Mouse (Mus musculus) heart, embryonic 14.5 days (tissue): ENCODE results near the gene Trpc4ap. TPM values are rescaled to one million over a fixed set of nuclear protein-coding genes. Genes with fewer than 3 reads are reported as not detected.

ENCODE experiments used
- ATAC-seq: fragments of 200-750 bp; cut with Nextera tagmentation; 2 replicates; pipeline ENCODE4 v1.8.0; 2017; ENCODE audit warnings: low read depth, moderate TSS enrichment; ENCODE audit not compliant: insufficient number of reproducible peaks, insufficient read depth, low FRiP score
- H3K27ac ChIP-seq, 2 experiments: fragments of 200-500 bp in 1 of 2; fragments of 300-500 bp in 1 of 2; sonication (generic) in 1 of 2; replicated peaks in 1 of 2; 2 replicates each; pipeline ENCODE4 v1.5.1; 2012 to 2014; ENCODE audit warnings: low read depth in 2 of 2, low read length in 2 of 2, control low read depth in 1 of 2, mild to moderate bottlenecking in 1 of 2, mixed read lengths in 1 of 2; ENCODE audit not compliant: control insufficient read depth in 1 of 2, insufficient read depth in 1 of 2
- H3K27me3 ChIP-seq: fragments of 300-500 bp; sonication (generic); 2 replicates; pipeline ENCODE4 v1.6.1; 2014; ENCODE audit warnings: mild to moderate bottlenecking, low read length, control low read depth; ENCODE audit not compliant: control insufficient read depth, insufficient read depth
- H3K36me3 ChIP-seq: fragments of 300-500 bp; sonication (generic); 2 replicates; pipeline ENCODE4 v1.6.1; 2014; ENCODE audit warnings: mild to moderate bottlenecking, control low read depth, low read length, mixed read lengths; ENCODE audit not compliant: control insufficient read depth, insufficient read depth
- H3K4me1 ChIP-seq, 2 experiments: fragments of 200-500 bp in 1 of 2; fragments of 300-500 bp in 1 of 2; sonication (generic) in 1 of 2; 2 replicates each; pipeline ENCODE4 v1.6.1; 2012 to 2014; ENCODE audit warnings: low read length in 2 of 2, control low read depth in 1 of 2, mixed read lengths in 1 of 2; ENCODE audit not compliant: control insufficient read depth in 2 of 2, insufficient read depth in 2 of 2
- H3K4me2 ChIP-seq: fragments of 300-500 bp; sonication (generic); 2 replicates; pipeline ENCODE4 v1.6.1; 2014; ENCODE audit warnings: mild to moderate bottlenecking, low read length
- H3K4me3 ChIP-seq, 2 experiments: fragments of 200-500 bp in 1 of 2; fragments of 300-500 bp in 1 of 2; sonication (generic) in 1 of 2; 2 replicates each; pipeline ENCODE4 v1.5.1; 2012 to 2014; ENCODE audit warnings: low read length in 2 of 2, mild to moderate bottlenecking in 2 of 2, control low read depth in 1 of 2, low read depth in 1 of 2, moderate library complexity in 1 of 2; ENCODE audit not compliant: control insufficient read depth in 1 of 2, insufficient read depth in 1 of 2
- H3K9ac ChIP-seq: fragments of 300-500 bp; sonication (generic); 2 replicates; pipeline ENCODE4 v1.6.1; 2014; ENCODE audit warnings: mild to moderate bottlenecking, low read length
- H3K9me3 ChIP-seq: fragments of 300-500 bp; sonication (generic); 2 replicates; pipeline ENCODE4 v1.6.1; 2016; ENCODE audit warnings: low read length, control low read depth; ENCODE audit not compliant: control insufficient read depth
- WGBS: fragments of 180-500 bp; shearing (Covaris S2); extraction: QIAGEN DNeasy Blood & Tissue Kit; methylation state at CpG from one replicate; pipeline ENCODE4 v1.1.7; 2014; 5-methylcytosine and 5-hydroxymethylcytosine counted together
- polyA plus RNA-seq: library from polyadenylated mRNA; unstranded; fragments of >200 nt; fragmentation: Nextera tagmentation; extraction: Ambion mirVana; gene quantifications from 2 replicates; pipeline ENCODE4 v1.2.1, GENCODE M21; 2014

The Trpc4ap gene
- polyA plus RNA-seq, 1 experiment from 2014 or later = 108 TPM

DNA sequence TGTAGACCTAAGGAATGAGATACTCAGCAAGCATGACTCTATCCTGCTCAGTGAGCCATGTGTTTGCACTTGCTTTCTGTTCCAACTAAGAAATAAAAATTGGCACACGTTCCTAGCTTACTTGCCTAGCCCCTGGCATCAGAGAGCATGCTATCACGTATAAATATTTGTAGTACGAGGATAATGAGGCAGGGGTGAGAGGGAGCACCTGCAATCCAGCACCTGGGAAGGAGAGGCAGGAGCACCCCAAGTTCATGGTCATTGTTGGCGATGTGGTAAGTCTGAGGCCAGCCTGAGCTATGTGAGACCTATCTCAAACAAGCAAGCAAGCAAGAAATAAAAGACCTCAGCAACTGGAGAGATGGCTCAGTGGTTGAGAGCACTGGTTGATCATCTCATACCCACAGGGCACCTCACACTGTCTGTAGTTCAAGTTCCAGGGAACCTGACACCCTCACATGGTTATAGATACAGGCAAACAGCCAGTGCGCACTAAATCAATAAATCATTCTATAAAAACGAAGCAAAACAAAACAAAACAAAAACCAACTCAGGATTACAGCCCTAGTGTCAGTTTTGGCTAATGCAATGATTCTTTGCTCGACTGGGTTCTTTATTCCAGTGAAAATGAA lies 35.7 kb upstream of the Trpc4ap start:
- Histone ChIP-seq H3K4me2 (no peak overlapping the region), H3K27ac (no peak overlapping the region), H3K4me1 (peaks cover 3 to 9% of the 10 kb centered on the region in 2 experiments), H3K27me3 (no peaks in the 10 kb centered on the region), H3K9me3 (no peaks in the 10 kb centered on the region), H3K4me3 (no peak overlapping the region), H3K36me3 (no peaks in the 10 kb centered on the region; the same call in 1 of the 2 replicates), H3K9ac (no peak overlapping the region)
- no peak for ATAC-seq
- 76% methylated on average over 7 of the region's 7 CpGs for WGBS

DNA sequence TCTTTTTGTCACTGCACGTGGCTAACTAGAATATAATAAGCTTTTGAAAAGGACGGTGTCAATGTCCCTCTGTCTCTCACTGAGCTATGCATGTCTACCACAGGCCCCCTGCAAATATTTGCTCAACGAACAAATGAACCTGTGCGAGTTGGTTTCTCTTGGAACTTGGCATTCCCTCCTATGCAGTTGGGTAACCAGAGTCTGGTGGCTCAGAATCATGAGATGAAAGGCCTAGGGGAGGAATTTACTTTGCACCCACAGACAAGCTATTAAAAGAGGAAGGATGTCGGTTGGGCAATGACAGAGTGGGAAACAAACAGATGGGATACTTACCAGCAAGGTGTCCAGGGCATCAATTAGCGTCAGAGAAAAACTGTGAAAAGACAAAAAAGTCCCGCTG lies 34.1 kb upstream of the Trpc4ap start:
- H3K4me2 ChIP-seq = no peak overlapping the region
- no peaks in the 10 kb centered on the region for H3K27me3 ChIP-seq
- no peak for ATAC-seq
- no peaks in the 10 kb centered on the region for H3K9me3 ChIP-seq
- no peak overlapping the region for H3K4me3 ChIP-seq
- no peaks in the 10 kb centered on the region; the same call in 1 of the 2 replicates for H3K36me3 ChIP-seq
- 90% methylated on average over 7 of the region's 7 CpGs for WGBS
- H3K27ac ChIP-seq = no peak overlapping the region
- peaks cover 3 to 9% of the 10 kb centered on the region in 2 experiments for H3K4me1 ChIP-seq
- no peak overlapping the region for H3K9ac ChIP-seq

DNA sequence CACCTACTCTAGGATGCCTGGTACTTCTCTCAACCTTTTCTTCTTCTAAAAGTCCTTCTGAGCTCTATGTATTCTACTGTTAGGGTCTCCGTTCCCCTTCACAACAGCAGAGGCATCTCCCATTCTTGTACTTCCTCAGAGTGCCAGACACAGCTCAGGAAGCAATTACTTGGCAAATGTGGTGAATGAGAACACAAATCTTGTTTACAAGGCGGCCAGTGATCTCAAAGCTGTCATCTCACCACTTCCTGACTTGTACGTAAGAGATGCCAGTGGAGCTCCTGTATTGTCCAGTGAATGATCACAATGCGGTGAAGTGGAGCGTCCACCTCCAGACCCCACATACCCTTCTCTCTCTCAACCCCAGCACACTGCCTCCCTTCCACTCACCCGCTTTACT lies 32.3 kb upstream of the Trpc4ap start:
- Histone ChIP-seq H3K9me3 (no peaks in the 10 kb centered on the region), H3K27me3 (no peaks in the 10 kb centered on the region), H3K36me3 (peaks cover 9% of the 10 kb centered on the region), H3K4me2 (no peak overlapping the region), H3K4me3 (no peak overlapping the region), H3K27ac (no peak overlapping the region), H3K4me1 (peaks cover 3 to 7% of the 10 kb centered on the region in 2 experiments), H3K9ac (no peak overlapping the region)
- no peak for ATAC-seq
- WGBS = 77% methylated on average over 6 of the region's 6 CpGs

DNA sequence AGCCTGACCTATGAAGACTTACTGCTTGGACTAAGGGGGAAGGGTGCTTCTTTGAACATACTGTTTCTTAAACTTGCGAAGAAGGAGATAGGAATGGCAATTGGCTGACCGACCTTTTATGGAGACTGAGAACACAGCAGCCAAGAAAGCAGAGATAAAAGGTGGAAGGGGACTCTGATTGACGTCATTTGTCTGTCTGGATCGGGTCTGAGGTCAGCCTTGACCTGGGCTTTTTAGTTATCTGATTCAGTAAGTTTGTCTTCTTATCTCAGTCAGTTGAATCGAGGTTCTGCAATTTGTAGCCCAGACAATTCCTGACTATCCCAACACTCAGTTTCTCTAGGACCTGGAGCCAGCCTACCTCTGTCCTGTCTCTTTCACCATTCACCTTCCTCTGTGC lies 31.9 kb upstream of the Trpc4ap start:
- ATAC-seq = no peak
- Histone ChIP-seq H3K27me3 (no peaks in the 10 kb centered on the region), H3K9ac (no peak overlapping the region), H3K27ac (no peak overlapping the region), H3K4me3 (no peak overlapping the region), H3K9me3 (no peaks in the 10 kb centered on the region), H3K36me3 (peaks cover 13% of the 10 kb centered on the region), H3K4me1 (peaks cover 3 to 6% of the 10 kb centered on the region in 2 experiments; a peak in 3 of 4 replicates), H3K4me2 (no peak overlapping the region)
- 35% methylated on average over 5 of the region's 5 CpGs for WGBS

DNA sequence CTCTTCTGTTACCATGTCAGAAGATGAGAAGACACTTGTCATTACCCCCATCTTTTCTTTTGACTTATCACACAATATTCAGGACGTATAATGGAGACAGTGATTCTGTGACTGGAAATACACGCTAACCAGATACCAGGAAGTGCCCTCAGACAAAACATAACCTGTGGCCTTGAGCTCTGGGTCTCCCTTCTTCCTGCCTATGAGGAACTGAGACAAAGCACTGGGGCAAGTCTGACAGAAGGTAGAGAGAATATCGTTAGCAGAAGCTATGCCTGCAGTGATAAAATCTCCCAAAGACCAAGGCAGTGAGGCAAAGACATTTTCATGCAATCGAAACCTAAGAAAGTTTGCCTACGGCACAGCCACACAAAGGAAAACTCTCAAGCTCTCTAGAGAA lies 28.4 kb upstream of the Trpc4ap start:
- Histone ChIP-seq H3K36me3 (peaks cover 34% of the 10 kb centered on the region), H3K4me3 (no peak overlapping the region), H3K4me1 (no peaks in the 10 kb centered on the region), H3K9me3 (no peaks in the 10 kb centered on the region), H3K9ac (no peak overlapping the region), H3K27ac (no peak overlapping the region), H3K27me3 (no peaks in the 10 kb centered on the region), H3K4me2 (no peak overlapping the region)
- WGBS = 75% methylated on average over 5 of the region's 5 CpGs
- ATAC-seq = no peak

DNA sequence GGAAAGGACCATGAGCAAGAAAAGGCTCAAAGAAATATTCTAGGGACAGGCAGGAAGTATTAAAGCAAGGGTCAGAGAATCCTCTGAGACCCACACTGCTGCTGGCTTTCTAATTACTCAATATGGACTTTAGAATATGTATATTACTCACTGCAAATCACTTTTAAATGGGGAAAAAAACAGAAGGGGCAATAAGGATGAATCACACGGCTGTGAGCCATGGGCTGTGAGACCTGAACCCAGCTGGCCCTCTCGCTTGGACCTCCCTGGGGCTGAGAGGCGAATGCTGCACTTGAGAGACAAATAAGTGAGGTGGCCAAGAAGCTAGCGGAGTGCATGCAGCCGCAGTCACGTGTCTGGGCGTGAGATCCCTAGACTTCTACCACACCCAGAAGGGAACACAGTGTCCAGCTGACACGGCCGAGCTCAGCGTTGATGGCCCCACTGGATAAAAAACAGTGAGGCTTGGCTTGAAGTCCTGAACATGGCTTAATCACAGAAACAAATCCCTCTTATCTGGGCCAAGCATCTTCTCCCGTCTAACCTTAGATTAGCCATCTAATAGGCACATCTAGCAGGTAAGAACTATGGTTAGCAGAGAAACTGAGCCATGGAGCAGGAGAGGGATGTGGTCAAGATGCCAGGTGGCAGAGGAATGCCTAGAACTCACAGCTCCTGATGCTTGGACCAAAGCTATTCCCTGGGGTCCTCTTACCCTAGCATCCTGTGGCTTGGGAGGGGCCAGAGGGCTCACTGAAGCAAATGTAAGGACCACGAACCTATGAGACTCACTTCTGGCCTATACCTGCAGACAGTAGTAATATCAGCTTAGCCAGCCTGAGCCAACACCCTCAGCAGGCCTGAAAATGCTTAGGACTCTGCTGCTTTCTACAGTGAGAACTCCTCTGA lies 25.2 kb upstream of the Trpc4ap start:
- Histone ChIP-seq H3K4me3 (no peak overlapping the region), H3K9ac (no peak overlapping the region), H3K9me3 (no peaks in the 10 kb centered on the region), H3K4me2 (no peak overlapping the region), H3K27me3 (no peaks in the 10 kb centered on the region), H3K36me3 (peaks cover 57% of the 10 kb centered on the region), H3K27ac (no peak overlapping the region), H3K4me1 (no peaks in the 10 kb centered on the region)
- ATAC-seq = no peak
- WGBS = 82% methylated on average over 12 of the region's 12 CpGs

DNA sequence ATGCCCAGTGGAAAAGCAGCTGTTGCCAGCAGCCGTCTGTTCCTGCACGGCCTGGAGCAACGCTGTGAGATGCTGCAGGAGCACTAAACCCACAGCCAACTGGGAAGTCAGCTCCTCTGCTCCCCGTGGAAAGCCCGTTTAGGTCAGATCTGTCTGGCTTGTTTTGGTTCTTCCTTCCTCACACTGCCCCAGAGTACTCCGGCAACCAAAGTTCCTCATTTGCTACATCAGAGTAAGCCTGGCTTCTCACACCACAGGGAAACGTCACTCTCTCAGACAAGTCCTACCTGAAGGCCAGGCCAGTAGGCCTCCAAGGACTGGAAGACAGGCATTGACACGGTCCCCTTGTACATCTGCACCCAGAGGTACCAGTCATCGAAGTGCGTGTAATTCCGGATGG lies 18.4 kb upstream of the Trpc4ap start:
- Histone ChIP-seq H3K4me2 (no peak overlapping the region), H3K36me3 (peaks cover 65% of the 10 kb centered on the region), H3K27ac (no peak overlapping the region), H3K27me3 (no peaks in the 10 kb centered on the region), H3K4me3 (no peak overlapping the region), H3K9me3 (no peaks in the 10 kb centered on the region), H3K4me1 (0 out of 4 replicates have a peak, but pooled peaks cover 0 to 4% of the 10 kb centered on the region in 2 experiments), H3K9ac (no peak overlapping the region)
- no peak for ATAC-seq
- WGBS = 86% methylated on average over 11 of the region's 11 CpGs
